24 mouse cellular contexts compared by ENCODE assay signal in the genomic region with DNA sequence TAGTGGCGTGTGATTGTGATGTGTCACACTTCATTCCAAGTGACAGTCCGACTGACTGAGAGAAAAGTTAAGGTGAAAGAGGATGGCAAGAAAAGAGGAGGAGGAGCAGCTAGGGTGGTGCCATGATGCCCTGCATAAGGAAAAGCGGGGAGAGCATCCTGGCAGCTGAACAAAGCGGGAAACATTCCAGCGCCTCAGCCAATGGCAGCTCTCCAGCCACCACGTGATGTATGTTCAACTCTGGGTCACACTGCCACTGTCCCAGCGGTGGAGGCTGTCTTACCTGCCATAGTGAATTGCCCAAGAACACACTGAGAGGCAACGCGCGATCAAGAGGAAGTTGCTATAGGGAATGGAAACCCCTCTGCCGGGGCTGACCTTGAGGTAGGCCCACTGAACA.
DNase-seq lines count a peak whose midpoint lies in the region; ATAC-seq and TF ChIP-seq lines count a peak whose summit lies in the region.
"Had no signal": no experiment of that assay in that cellular context is flagged by ENCODE, and none has a peak within 500 bp of the region (broad histone marks: within the 10 kb centered on the region; RNA-seq: fewer than 3 reads in every experiment).

No protein-coding gene starts in this region.

- H3K9me3 ChIP-seq in liver, embryonic 11.5 days (ENCODE audit: control insufficient read depth, low read length): no peaks in the 10 kb centered on the region
- H3K9me3 ChIP-seq in neural tube, embryonic 11.5 days (ENCODE audit: control insufficient read depth, low read length): no peaks in the 10 kb centered on the region
- H3K9me3 ChIP-seq: forebrain, embryonic 10.5 days; forebrain, embryonic 13.5 days; heart, embryonic 12.5 days; heart, embryonic 15.5 days; hindbrain, embryonic 10.5 days; hindbrain, embryonic 13.5 days had no signal

- no peak for ATAC-seq in liver, embryonic 11.5 days (replicated peaks; ENCODE audit: low FRiP score)
- no peak for ATAC-seq in neural tube, embryonic 11.5 days (ENCODE audit: insufficient read depth, low FRiP score, low TSS enrichment)
- peak; percentile 44; the same call in 1 of the 2 replicates for ATAC-seq in granulocyte monocyte progenitor cell, adult 5-6 weeks (replicated peaks; ENCODE audit: poor library complexity, severe bottlenecking)
- ATAC-seq: CD4-positive, CD25-positive, alpha-beta regulatory T cell, adult 4 months; forebrain, embryonic 13.5 days; forebrain, embryonic 16.5 days; hindbrain, embryonic 16.5 days had no signal

- no peak overlapping the region for H3K4me3 ChIP-seq in liver, adult 2 months (ENCODE audit: insufficient read depth, low read depth, low read length)
- no peak overlapping the region for H3K4me3 ChIP-seq in liver, embryonic 11.5 days (ENCODE audit: low read depth, low read length)
- no peak overlapping the region for H3K4me3 ChIP-seq in neural tube, embryonic 11.5 days (ENCODE audit: low read depth, low read length)
- H3K4me3 ChIP-seq: forebrain, embryonic 10.5 days; forebrain, embryonic 13.5 days; heart, embryonic 12.5 days; heart, embryonic 15.5 days; hindbrain, embryonic 10.5 days; hindbrain, embryonic 13.5 days had no signal

- peak; percentile 12 for DNase-seq in liver, adult 2 months (ENCODE audit: extremely low read depth, low read depth, low spot score)
- DNase-seq in liver, embryonic 11.5 days (ENCODE audit: low spot score): no peak
- DNase-seq in neural tube, embryonic 11.5 days (ENCODE audit: low spot score): peak; percentile 26
- no peak for DNase-seq in neural tube, embryonic 10.5 days (ENCODE audit: extremely low spot score, low spot score)
- DNase-seq in heart, adult 18-20 months: no peak
- DNase-seq: adrenal gland, adult 8-10 months; adrenal gland, postnatal 36 days; cerebellum, adult 11 months; cerebellum, adult 9-11 months; cerebellum, postnatal 36 days; gastrocnemius, postnatal 10 days; gastrocnemius, postnatal 36 days; heart, postnatal 10 days; heart, postnatal 36 days had no signal

- H3K27me3 ChIP-seq in liver, adult 2 months (ENCODE audit: control insufficient read depth, insufficient read depth, low read length): 0 out of 2 replicates have a peak, but pooled peaks cover 10% of the 10 kb centered on the region
- H3K27me3 ChIP-seq in liver, embryonic 11.5 days (replicated peaks; ENCODE audit: control insufficient read depth, insufficient read depth, low read length): peaks cover 42% of the 10 kb centered on the region
- peaks cover 14% of the 10 kb centered on the region for H3K27me3 ChIP-seq in neural tube, embryonic 11.5 days (ENCODE audit: control insufficient read depth, insufficient read depth, low read length)

- H3K4me2 ChIP-seq in liver, embryonic 11.5 days: no peak overlapping the region
- no peak overlapping the region for H3K4me2 ChIP-seq in neural tube, embryonic 11.5 days (ENCODE audit: low read depth)
- H3K4me2 ChIP-seq: forebrain, embryonic 13.5 days; heart, embryonic 12.5 days; heart, embryonic 15.5 days; hindbrain, embryonic 13.5 days had no signal

- no peaks in the 10 kb centered on the region for H3K4me1 ChIP-seq in liver, adult 2 months (ENCODE audit: control insufficient read depth, insufficient read depth, low read length)
- H3K4me1 ChIP-seq in liver, embryonic 11.5 days (replicated peaks; ENCODE audit: control insufficient read depth, insufficient read depth, low read length): peaks cover 2% of the 10 kb centered on the region; the same call in 1 of the 2 replicates
- H3K4me1 ChIP-seq in neural tube, embryonic 11.5 days (ENCODE audit: control insufficient read depth, insufficient read depth, low read length): no peaks in the 10 kb centered on the region

- no peak overlapping the region for H3K9ac ChIP-seq in liver, adult 2 months (ENCODE audit: low read depth, low read length)
- no peak overlapping the region for H3K9ac ChIP-seq in liver, embryonic 11.5 days (ENCODE audit: low read depth, low read length)
- no peak overlapping the region for H3K9ac ChIP-seq in neural tube, embryonic 11.5 days (ENCODE audit: low read length)
- H3K9ac ChIP-seq: forebrain, embryonic 13.5 days; heart, embryonic 12.5 days; heart, embryonic 15.5 days; hindbrain, embryonic 13.5 days had no signal

- no peak for TF ChIP-seq POLR2A in liver, adult 2 months (IDR thresholded peaks at IDR 0.05; ENCODE audit: extremely low read depth, insufficient read depth, low read length)

- 53% methylated on average over 11 of the region's 11 CpGs for WGBS in liver, adult 2 months
- WGBS in liver, embryonic 11.5 days: 77% methylated on average over 11 of the region's 11 CpGs
- 89% methylated on average over 11 of the region's 11 CpGs for WGBS in neural tube, embryonic 11.5 days

- no peaks in the 10 kb centered on the region for H3K79me2 ChIP-seq in liver, adult 2 months (ENCODE audit: control insufficient read depth, insufficient read depth, low read length)

- no peak overlapping the region for H3K27ac ChIP-seq in liver, adult 2 months (replicated peaks; ENCODE audit: insufficient read depth, low read depth, low read length)
- H3K27ac ChIP-seq in liver, embryonic 11.5 days (ENCODE audit: low read depth, low read length): no peak overlapping the region
- H3K27ac ChIP-seq in neural tube, embryonic 11.5 days (ENCODE audit: low read depth, low read length): no peak overlapping the region
- H3K27ac ChIP-seq: forebrain, embryonic 10.5 days; forebrain, embryonic 13.5 days; heart, embryonic 15.5 days; hindbrain, embryonic 10.5 days had no signal

- no peaks in the 10 kb centered on the region for H3K36me3 ChIP-seq in liver, adult 2 months (ENCODE audit: control insufficient read depth, insufficient read depth, low read length)
- no peaks in the 10 kb centered on the region for H3K36me3 ChIP-seq in liver, embryonic 11.5 days (ENCODE audit: control insufficient read depth, insufficient read depth, low read length)
- H3K36me3 ChIP-seq in neural tube, embryonic 11.5 days (ENCODE audit: control insufficient read depth, insufficient read depth, low read length): no peaks in the 10 kb centered on the region
- H3K36me3 ChIP-seq: forebrain, embryonic 10.5 days; heart, embryonic 12.5 days; heart, embryonic 15.5 days had no signal

- no peak for TF ChIP-seq CTCF in liver, adult 2 months (IDR thresholded peaks at IDR 0.05; ENCODE audit: low read depth, low read length)

Comparison
In these comparisons a context has a peak if more than half of its experiments do, and no peak if none do; other contexts are left out.
1. DNase-seq: peak in liver, adult 2 months (single experiment) and neural tube, embryonic 11.5 days (single experiment); none in liver, embryonic 11.5 days (single experiment), neural tube, embryonic 10.5 days (single experiment) and heart, adult 18-20 months (0 of 2).